Mouse (Mus musculus): ENCODE measurements around the gene 1600014C10Rik. TPM values are rescaled to one million over a fixed set of nuclear protein-coding genes. Genes with fewer than 3 reads are reported as not detected.

Gene 1600014C10Rik
- polyA plus RNA-seq, 1 experiment from 2014 or later = 18.2 TPM

DNA sequence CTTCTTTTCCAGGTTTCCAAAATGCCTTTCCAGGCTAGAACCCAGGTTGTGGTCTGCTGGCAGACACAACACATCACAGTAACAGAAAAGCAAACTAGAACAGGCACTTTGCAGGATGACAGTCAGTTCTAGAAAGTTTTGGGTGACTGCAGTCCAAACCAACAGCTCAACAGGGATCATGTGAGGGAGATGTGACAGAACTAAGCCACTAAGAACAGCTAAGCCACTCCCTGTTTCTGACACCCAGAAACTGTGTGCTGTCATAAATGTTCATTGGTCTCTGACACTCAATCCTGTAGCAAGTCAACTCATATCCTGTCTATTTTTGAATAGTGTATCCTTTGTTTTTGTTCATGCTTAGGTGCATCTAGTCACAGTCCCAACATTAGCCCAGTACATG is 54.1 kb downstream of the 1600014C10Rik start:
- H3K27me3 ChIP-seq (replicated peaks; ENCODE audit: control insufficient read depth, insufficient read depth, low read length) = no peaks in the 10 kb centered on the region
- TF ChIP-seq CTCF (IDR thresholded peaks at IDR 0.05; ENCODE audit: low read depth) = no peak
- H3K4me3 ChIP-seq (ENCODE audit: low read depth, low read length) = no peak overlapping the region
- H3K9ac ChIP-seq (ENCODE audit: low read depth, low read length) = no peak overlapping the region
- ATAC-seq = peak; percentile 61; the same call in 1 of the 2 replicates
- H3K9me3 ChIP-seq (ENCODE audit: control insufficient read depth) = no peaks in the 10 kb centered on the region
- H3K27ac ChIP-seq (ENCODE audit: low read depth, low read length) = no peak overlapping the region
- H3K36me3 ChIP-seq (ENCODE audit: control insufficient read depth, insufficient read depth) = no peaks in the 10 kb centered on the region
- 0 out of 2 replicates have a peak overlapping the region, but pooled peaks have one; percentile 7 for H3K4me2 ChIP-seq (replicated peaks; ENCODE audit: low read depth)
- peaks cover 5% of the 10 kb centered on the region; the same call in 1 of the 2 replicates for H3K4me1 ChIP-seq (replicated peaks; ENCODE audit: control insufficient read depth, insufficient read depth, low read length)

DNA sequence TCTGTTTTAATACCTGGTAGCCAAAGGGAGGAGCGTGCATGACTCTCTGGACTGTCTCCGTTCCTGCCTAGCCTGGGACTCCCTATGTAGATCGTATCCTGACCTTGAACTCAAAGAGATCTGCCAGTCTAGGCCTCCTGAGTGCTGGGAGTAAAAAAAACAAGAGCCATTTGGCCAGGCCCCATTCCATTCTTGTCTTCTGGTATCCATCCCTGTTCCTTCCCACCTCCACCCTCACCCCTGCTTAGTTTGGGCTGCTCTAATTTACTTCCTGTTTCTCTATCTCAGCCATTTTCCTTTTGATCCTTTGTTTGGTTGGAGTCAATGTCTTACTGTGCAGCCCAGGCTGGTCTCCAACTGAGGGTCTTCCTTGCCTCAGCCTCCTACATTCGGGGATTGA is 59.4 kb downstream of the 1600014C10Rik start:
- no peaks in the 10 kb centered on the region for H3K27me3 ChIP-seq (replicated peaks; ENCODE audit: control insufficient read depth, insufficient read depth, low read length)
- H3K9me3 ChIP-seq (ENCODE audit: control insufficient read depth) = no peaks in the 10 kb centered on the region
- H3K9ac ChIP-seq (ENCODE audit: low read depth, low read length) = no peak overlapping the region
- TF ChIP-seq CTCF (IDR thresholded peaks at IDR 0.05; ENCODE audit: low read depth) = no peak
- no peak for ATAC-seq
- H3K4me2 ChIP-seq (replicated peaks; ENCODE audit: low read depth) = no peak overlapping the region
- WGBS = 82% methylated on average over 4 of the region's 4 CpGs
- H3K4me1 ChIP-seq (replicated peaks; ENCODE audit: control insufficient read depth, insufficient read depth, low read length) = no peaks in the 10 kb centered on the region
- H3K27ac ChIP-seq (ENCODE audit: low read depth, low read length) = no peak overlapping the region
- no peak overlapping the region for H3K4me3 ChIP-seq (ENCODE audit: low read depth, low read length)
- H3K36me3 ChIP-seq (ENCODE audit: control insufficient read depth, insufficient read depth) = no peaks in the 10 kb centered on the region

Other genes starting within 250 kb of the 1600014C10Rik start
- 25.6 and 26.9 TPM in 2 replicates for gene Uri1, start 159.7 kb upstream of the 1600014C10Rik start, polyA plus RNA-seq (2015; fragmentation: Nextera tagmentation; extraction: Ambion mirVana)
- 12.0 and 12.6 TPM in 2 replicates for gene Ccne1, start 75.7 kb upstream of the 1600014C10Rik start, polyA plus RNA-seq (2015; fragmentation: Nextera tagmentation; extraction: Ambion mirVana)
- gene Plekhf1, start 44.8 kb downstream of the 1600014C10Rik start, polyA plus RNA-seq (2015; fragmentation: Nextera tagmentation; extraction: Ambion mirVana) = 5.2 and 5.9 TPM in 2 replicates
- gene Pop4, start 88.2 kb downstream of the 1600014C10Rik start, polyA plus RNA-seq (2015; fragmentation: Nextera tagmentation; extraction: Ambion mirVana) = 20.6 and 23.2 TPM in 2 replicates

All from intestine, postnatal 0 days (tissue).